Mouse (Mus musculus) heart, embryonic 10.5 days (tissue): ENCODE measurements around the gene Cmip. TPM values are rescaled to one million over a fixed set of nuclear protein-coding genes. Genes with fewer than 3 reads are reported as not detected.

Experiments used
- DNase-seq: peaks from one replicate; pipeline ENCODE4 v3.0.0-alpha.2; 2017; ENCODE audit warnings: low spot score
- H3K27ac ChIP-seq: fragments of 300-500 bp; sonication (generic); 2 replicates; pipeline ENCODE4 v1.5.1; 2016; ENCODE audit warnings: mild to moderate bottlenecking
- H3K27me3 ChIP-seq: fragments of 300-500 bp; sonication (generic); 2 replicates; pipeline ENCODE4 v1.6.1; 2016; ENCODE audit warnings: mild to moderate bottlenecking; ENCODE audit not compliant: poor library complexity, insufficient read depth, severe bottlenecking
- H3K36me3 ChIP-seq: fragments of 300-500 bp; sonication (generic); 2 replicates; pipeline ENCODE4 v1.6.1; 2016; ENCODE audit warnings: mild to moderate bottlenecking, moderate library complexity
- H3K4me1 ChIP-seq: fragments of 300-500 bp; sonication (generic); 2 replicates; pipeline ENCODE4 v1.6.1; 2016; ENCODE audit warnings: mild to moderate bottlenecking
- H3K4me3 ChIP-seq: fragments of 300-500 bp; sonication (generic); 2 replicates; pipeline ENCODE4 v1.5.1; 2016; ENCODE audit warnings: mild to moderate bottlenecking, moderate library complexity
- H3K9me3 ChIP-seq: fragments of 300-500 bp; sonication (generic); 2 replicates; pipeline ENCODE4 v1.6.1; 2016; ENCODE audit warnings: mild to moderate bottlenecking, moderate library complexity
- WGBS: fragments of 180-500 bp; shearing (Covaris S2); methylation state at CpG from one replicate; pipeline ENCODE4 v1.1.7; 2016; 5-methylcytosine and 5-hydroxymethylcytosine counted together
- polyA plus RNA-seq: library from polyadenylated mRNA; unstranded; fragments of >200 nt; fragmentation: Nextera tagmentation; extraction: Ambion mirVana; gene quantifications from 2 replicates; pipeline ENCODE4 v1.2.1, GENCODE M21; 2016

Cmip gene
- polyA plus RNA-seq, 1 experiment from 2014 or later, result 8.3 TPM

DNA sequence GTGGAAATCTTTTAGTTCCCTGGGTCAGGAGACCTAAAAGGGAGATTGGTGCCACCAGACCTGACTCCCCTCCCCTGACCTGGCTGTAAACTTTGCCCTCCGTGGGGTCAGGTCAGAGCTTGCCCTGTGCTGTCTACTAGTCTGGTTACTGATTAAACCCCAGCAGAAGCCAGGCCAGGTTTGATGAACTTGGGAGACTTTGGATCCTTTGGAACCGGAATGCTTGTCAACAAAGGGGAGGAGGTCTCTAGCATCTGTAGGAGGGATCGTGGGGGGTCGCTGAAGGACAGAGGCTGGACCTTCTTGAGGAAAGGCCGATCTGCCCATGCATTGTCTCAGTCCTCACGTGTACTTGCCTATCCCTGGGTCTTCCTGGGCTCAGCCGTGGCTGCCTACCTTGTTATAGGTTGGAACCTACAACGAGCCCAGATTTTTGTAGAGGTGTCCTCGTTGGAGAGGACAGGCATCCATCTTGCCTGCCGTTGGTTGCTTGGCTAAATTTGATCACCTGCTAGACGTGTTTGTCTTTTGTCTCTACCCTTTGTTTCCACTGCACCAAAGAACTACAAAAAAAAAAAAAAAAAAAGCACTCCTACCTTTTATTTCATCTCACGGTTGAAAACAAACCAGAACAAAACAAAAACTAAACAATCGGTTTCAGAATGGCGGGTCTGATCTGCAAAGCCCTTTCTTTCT is 3.5 kb downstream of the Cmip start:
- H3K9me3 ChIP-seq, result no peaks in the 10 kb centered on the region
- no peak overlapping the region for H3K4me3 ChIP-seq
- WGBS, result 51% methylated on average over 14 of the region's 14 CpGs
- no peaks in the 10 kb centered on the region for H3K27me3 ChIP-seq
- H3K4me1 ChIP-seq, result peaks cover 64% of the 10 kb centered on the region
- H3K27ac ChIP-seq, result no peak overlapping the region; the same call in 1 of the 2 replicates
- DNase-seq, result no peak
- H3K36me3 ChIP-seq, result no peaks in the 10 kb centered on the region

DNA sequence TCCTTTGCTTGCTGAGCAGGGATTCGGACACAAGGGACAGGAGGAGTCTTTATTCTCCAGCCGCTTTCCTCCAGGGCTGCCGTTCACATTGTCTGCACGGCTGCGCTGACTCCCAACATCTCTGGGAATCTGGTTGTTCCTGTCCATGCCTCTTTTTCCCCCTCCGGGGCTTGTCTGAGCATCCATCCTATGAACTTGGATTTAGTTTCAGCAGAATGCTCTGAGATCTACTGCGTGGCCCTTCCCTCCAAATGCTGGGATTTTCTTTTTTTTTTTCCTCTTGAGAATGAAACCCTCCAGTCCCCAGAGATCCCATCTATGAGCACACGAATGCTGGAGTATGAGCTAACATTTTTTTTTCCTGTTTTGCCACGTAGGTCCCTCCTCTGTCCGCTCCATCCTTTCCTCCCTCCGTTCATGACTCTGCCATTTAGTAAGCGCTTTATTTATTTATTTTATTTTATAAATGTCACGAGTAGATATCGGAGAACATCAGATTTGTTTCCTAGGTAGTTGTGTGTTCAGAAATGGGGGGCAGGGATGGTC is 4.1 kb downstream of the Cmip start:
- WGBS, result 54% methylated on average over 14 of the region's 14 CpGs
- no peaks in the 10 kb centered on the region for H3K27me3 ChIP-seq
- no peaks in the 10 kb centered on the region for H3K36me3 ChIP-seq
- H3K4me3 ChIP-seq, result no peak overlapping the region
- peaks cover 64% of the 10 kb centered on the region for H3K4me1 ChIP-seq
- H3K9me3 ChIP-seq, result no peaks in the 10 kb centered on the region
- DNase-seq, result no peak
- no peak overlapping the region for H3K27ac ChIP-seq

DNA sequence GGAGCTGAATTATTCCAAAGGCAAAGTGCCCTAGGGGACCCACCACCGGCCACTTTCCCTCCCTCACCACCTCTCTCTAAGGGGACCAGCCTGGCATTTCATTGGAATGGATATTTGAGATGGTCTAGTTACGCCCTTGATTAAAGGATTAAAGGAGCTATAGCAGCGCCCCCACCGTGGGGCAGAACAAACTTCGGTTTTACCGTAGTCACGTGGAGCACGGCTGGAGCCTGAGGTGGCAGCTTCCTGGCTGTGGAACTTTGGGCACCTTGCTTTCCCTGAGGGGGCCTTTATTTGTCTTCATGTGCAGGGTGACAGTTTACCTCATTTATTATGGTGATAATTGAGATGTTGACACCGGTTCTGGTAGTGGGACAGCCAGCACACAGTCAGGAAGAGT is 4.8 kb downstream of the Cmip start:
- Histone ChIP-seq H3K9me3 (no peaks in the 10 kb centered on the region), H3K36me3 (no peaks in the 10 kb centered on the region), H3K4me1 (peaks cover 64% of the 10 kb centered on the region), H3K27me3 (no peaks in the 10 kb centered on the region), H3K4me3 (no peak overlapping the region; the same call in 1 of the 2 replicates), H3K27ac (no peak overlapping the region)
- WGBS, result 36% methylated on average over 9 of the region's 9 CpGs
- no peak for DNase-seq

DNA sequence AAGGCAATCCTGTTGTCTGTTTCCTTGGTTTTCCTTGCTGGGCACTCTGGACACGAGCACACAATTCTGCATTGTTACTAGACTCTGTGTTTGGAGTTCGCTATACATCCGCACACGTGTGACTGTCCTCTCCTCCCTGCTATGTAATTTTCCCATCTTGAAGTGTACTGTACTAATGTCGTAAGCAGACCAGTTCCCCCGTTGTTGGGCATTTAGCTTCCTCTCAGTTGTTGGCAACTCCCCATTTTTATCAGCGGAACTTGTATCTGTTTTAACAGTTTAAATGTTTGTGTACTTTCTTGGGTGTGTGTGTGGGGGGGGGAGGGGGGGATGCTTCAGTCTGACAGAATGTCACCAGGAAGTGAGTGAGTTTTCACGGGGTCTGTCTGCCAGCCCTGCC is 5.8 kb downstream of the Cmip start:
- H3K36me3 ChIP-seq, result no peaks in the 10 kb centered on the region
- WGBS, result 50% methylated on average over 8 of the region's 8 CpGs
- no peak overlapping the region; the same call in 1 of the 2 replicates for H3K4me3 ChIP-seq
- no peak overlapping the region for H3K27ac ChIP-seq
- DNase-seq, result no peak
- H3K9me3 ChIP-seq, result no peaks in the 10 kb centered on the region
- peaks cover 71% of the 10 kb centered on the region for H3K4me1 ChIP-seq
- H3K27me3 ChIP-seq, result no peaks in the 10 kb centered on the region

DNA sequence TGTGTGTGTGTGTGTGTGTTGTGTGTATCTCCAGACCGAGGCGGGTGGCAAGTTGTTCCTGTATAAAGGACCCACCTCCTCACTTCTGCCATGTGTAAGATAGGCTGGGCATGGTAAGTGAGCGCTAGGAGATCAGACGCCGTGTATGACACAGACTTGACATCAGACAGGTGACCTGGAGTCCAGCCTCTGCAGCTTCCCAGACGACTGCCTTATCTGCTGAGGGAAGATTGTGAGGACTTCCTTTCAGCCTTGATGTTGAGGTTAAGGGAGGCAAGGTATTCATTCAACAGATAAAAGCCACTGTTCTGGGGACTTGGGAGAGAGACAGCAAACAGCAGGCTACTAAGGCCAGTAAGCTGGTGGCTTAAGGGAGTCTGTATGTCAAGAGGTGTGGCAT is 6.6 kb downstream of the Cmip start:
- Histone ChIP-seq H3K4me1 (peaks cover 67% of the 10 kb centered on the region), H3K27me3 (no peaks in the 10 kb centered on the region), H3K27ac (0 out of 2 replicates have a peak overlapping the region, but pooled peaks have one; percentile 36), H3K36me3 (no peaks in the 10 kb centered on the region), H3K9me3 (no peaks in the 10 kb centered on the region), H3K4me3 (no peak overlapping the region)
- no peak for DNase-seq
- WGBS, result 19% methylated on average over 6 of the region's 6 CpGs

DNA sequence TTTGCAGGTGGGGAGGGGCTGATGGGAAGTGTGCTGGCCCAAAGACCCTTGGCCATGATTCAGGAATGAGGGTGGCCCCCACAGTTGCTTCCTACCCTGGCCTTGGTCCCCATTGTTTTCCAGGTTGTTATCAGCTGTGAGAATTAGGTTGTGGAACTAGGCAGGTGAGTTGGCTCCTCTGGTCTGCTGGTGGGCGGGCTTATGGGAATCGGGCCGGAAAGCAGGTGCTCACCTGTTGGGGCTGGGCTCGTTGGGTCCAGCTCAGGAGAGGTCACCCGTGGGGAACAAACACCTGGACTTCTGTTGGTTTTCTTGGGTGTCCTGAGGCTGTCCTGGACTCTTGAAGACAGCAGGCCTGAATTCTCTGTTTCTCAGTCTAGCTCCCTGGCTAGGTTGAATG is 8.2 kb downstream of the Cmip start:
- 81% methylated on average over 5 of the region's 5 CpGs for WGBS

DNA sequence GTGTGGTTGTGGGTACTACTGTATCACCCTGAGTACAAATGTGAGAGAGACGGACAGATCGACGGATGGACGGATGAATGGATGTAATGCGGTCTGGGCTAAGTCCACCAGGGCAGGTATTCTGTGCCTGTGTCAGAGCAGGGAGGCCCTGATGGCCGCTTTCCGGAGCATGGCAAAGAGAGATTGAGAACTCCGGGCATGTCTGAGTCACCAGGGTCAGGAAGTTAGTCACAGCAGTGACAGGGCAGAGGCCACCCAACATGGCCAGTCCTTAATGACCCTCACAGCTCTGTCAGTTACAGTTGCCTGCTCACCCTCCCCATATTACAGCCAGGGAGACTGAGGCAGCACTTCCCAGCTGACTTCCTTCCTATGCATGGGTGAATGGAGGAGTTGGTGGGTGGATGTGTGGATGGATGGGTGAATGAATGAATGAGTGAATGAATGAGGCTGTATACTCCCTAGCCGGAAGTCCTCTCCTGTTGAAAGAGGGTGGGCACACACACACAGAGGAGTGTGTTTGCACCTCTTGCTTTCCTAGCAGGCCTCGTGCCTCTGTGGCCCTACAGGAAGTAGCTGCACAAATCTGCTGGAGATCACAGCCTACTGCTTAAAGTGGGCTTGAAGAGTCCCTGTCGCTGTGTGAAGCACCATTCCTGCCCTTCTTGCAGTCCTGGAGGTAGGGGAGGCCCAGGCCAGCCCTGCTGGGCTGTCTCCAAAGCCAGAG is 10.7 kb downstream of the Cmip start:
- no peaks in the 10 kb centered on the region for H3K9me3 ChIP-seq
- peaks cover 35% of the 10 kb centered on the region for H3K4me1 ChIP-seq
- 80% methylated on average over 11 of the region's 11 CpGs for WGBS
- no peaks in the 10 kb centered on the region for H3K27me3 ChIP-seq
- H3K4me3 ChIP-seq, result no peak overlapping the region
- no peak overlapping the region for H3K27ac ChIP-seq
- H3K36me3 ChIP-seq, result no peaks in the 10 kb centered on the region
- DNase-seq, result no peak

More for the DNA sequence above, 8.2 kb downstream of the Cmip start:
- DNase-seq, result no peak
- Histone ChIP-seq H3K36me3 (no peaks in the 10 kb centered on the region), H3K4me1 (peaks cover 51% of the 10 kb centered on the region), H3K27ac (no peak overlapping the region), H3K4me3 (no peak overlapping the region), H3K27me3 (no peaks in the 10 kb centered on the region), H3K9me3 (no peaks in the 10 kb centered on the region)

DNA sequence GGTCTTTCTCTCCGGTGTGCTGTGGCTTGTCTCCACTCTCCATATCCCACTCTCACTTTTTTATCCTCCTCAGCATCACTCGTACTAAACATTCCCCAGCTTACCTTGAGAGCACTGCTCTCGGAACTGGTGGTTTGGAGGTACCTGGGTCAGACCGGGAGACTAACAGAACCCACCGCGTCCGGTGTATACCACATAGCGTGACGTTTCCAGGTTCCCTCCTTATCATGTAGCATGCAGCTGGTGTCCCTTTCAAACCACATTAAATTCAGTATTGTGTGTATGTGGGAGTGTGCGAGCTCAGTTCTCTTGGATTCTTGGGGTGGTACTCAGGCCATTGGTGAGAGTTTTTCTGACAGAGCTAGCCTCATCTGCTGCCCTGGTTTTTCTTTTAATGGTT is 21.4 kb downstream of the Cmip start:
- WGBS, result 84% methylated on average over 10 of the region's 10 CpGs
- DNase-seq, result no peak
- Histone ChIP-seq H3K27ac (no peak overlapping the region), H3K27me3 (no peaks in the 10 kb centered on the region), H3K9me3 (no peaks in the 10 kb centered on the region), H3K36me3 (peaks cover 11% of the 10 kb centered on the region; the same call in 1 of the 2 replicates), H3K4me3 (no peak overlapping the region), H3K4me1 (peaks cover 45% of the 10 kb centered on the region)

DNA sequence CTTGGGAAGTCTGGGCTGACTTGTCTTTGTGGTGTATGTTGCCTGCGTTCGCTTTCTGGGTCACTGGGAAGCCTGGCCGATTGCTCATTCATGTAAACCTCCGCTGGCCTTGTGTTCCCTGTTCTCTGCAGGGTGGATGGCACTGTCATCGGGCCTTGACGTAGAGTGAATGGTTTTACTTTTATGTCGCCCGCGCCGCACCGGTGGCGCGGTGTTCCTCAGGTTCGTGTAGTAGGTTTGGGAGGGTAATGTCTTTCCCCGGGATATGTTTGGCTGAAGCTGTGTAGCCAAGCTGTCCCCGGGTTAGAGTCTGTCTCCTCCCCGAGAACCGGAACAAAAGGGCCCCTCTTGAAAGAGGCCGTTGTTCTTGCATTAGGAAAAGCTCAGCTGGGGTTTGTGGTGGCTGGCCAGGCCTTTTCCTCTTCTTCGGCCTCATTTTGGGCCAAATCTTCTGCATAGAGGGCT is 21.8 kb downstream of the Cmip start:
- Histone ChIP-seq H3K9me3 (no peaks in the 10 kb centered on the region), H3K27me3 (no peaks in the 10 kb centered on the region), H3K36me3 (peaks cover 10% of the 10 kb centered on the region; the same call in 1 of the 2 replicates), H3K27ac (no peak overlapping the region), H3K4me1 (peaks cover 49% of the 10 kb centered on the region), H3K4me3 (no peak overlapping the region)
- no peak for DNase-seq
- WGBS, result 81% methylated on average over 20 of the region's 20 CpGs

DNA sequence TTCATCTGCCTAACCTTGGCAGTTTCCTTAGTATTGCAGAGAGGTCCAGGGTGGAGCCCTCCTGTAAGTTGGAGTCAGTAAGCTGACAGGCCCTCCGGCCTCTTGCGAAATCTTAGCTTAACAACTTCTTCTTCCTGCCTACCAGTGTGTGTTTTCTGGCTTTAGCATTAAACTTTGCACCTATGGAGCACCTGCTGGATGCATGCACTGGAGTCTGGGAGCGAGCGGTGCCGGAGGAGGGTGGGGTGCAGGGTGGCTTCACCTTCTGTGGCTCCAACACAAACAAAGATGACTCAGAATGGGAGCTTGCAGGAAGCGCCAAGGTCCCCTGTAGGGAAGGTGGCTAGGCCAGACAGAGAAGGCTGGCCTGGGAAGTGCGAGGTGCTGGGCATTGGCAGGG is 23.6 kb downstream of the Cmip start:
- Histone ChIP-seq H3K4me1 (peaks cover 56% of the 10 kb centered on the region), H3K9me3 (no peaks in the 10 kb centered on the region), H3K4me3 (no peak overlapping the region), H3K27ac (no peak overlapping the region), H3K36me3 (peaks cover 15% of the 10 kb centered on the region), H3K27me3 (no peaks in the 10 kb centered on the region)
- WGBS, result 87% methylated on average over 7 of the region's 7 CpGs
- DNase-seq, result no peak

DNA sequence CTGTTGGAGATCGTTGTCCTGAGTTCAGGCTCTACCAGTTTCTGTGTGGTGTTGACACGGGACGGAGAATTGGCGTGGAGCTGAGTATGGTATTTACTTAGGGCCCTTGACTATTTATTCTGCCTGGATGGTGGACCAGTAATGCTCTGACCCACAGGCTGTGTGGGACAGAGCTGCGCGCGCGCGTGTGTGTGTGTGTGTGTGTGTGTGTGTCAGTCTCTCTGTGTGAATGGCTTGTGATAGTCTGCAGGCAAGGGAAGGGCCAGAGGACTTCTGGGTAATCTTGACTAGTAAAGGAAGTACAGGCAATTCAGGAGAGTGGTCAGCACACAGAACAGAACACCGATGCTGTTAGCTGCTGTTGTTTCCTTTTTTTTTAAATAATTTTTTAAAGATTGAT is 24.8 kb downstream of the Cmip start:
- Histone ChIP-seq H3K4me3 (no peak overlapping the region), H3K9me3 (no peaks in the 10 kb centered on the region), H3K27ac (peak overlapping the region; percentile 64; the same call in 1 of the 2 replicates), H3K27me3 (no peaks in the 10 kb centered on the region), H3K4me1 (peaks cover 56% of the 10 kb centered on the region), H3K36me3 (peaks cover 24% of the 10 kb centered on the region)
- 86% methylated on average over 10 of the region's 10 CpGs for WGBS
- DNase-seq, result no peak

DNA sequence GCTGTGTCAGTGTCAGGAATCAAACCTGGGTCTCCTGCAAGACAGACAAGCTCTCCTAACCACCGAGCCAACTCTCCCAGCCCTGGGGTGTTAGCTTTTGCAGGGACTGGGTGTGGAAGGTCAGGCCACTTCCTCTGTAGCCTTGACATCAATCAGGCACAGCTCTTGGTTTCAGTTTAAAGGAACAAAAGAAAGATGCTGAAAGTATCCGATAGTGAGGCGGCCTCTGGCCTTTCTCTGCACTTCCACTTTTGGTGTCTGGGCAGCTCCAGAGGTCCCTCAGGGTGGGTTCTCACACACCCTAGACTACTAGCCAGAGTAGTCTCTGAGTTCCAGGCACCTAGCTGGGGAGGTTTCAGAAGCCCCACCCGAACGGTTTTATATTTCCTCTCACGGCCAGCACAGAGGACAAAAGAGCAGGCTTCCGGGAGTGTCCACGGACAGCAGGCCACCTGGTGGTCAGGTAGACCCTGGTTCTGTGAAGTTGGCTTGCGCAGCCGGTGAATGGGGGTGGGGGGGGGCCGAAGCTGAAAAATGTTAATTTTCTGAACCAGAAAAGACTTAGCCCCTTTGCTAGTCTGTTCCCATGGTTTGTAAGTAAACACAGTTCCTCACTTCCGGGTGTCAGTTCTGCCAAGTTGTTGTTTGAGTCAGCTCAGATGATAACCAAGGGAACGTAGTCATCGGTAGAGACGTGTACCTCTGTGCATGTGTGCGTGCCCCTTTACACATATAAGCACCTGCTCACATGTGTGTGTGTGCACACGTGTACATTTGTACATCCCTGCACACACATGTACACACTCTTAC is 25.5 kb downstream of the Cmip start:
- H3K27ac ChIP-seq, result peak overlapping the region; percentile 64
- peaks cover 18% of the 10 kb centered on the region for H3K36me3 ChIP-seq
- 57% methylated on average over 17 of the region's 17 CpGs for WGBS
- H3K27me3 ChIP-seq, result no peaks in the 10 kb centered on the region
- DNase-seq, result no peak
- H3K4me3 ChIP-seq, result no peak overlapping the region
- H3K4me1 ChIP-seq, result peaks cover 54% of the 10 kb centered on the region
- H3K9me3 ChIP-seq, result no peaks in the 10 kb centered on the region
